Mouse (Mus musculus): ENCODE results near the gene Nthl1. TPM values are rescaled to one million over a fixed set of nuclear protein-coding genes. Genes with fewer than 3 reads are reported as not detected.

The Nthl1 gene
- polyA plus RNA-seq, 1 experiment from 2014 or later: 18.6 TPM

GRCm38 (mm10) chr17:24638840-24639239, 6.4 kb downstream of the Nthl1 start:
- DNase-seq: peak; percentile 84
- 57% methylated on average over 9 of the region's 9 CpGs for WGBS
- Histone ChIP-seq H3K9me3 (ENCODE audit: low read depth, low read length) (no peaks in the 10 kb centered on the region), H3K9ac (peak overlapping the region; percentile 9; the same call in 1 of the 2 replicates), H3K27ac (ENCODE audit: low read depth) (peak overlapping the region; percentile 89; the same call in 1 of the 2 replicates), H3K36me3 (ENCODE audit: insufficient read depth) (peaks cover 32% of the 10 kb centered on the region; the same call in 1 of the 2 replicates), H3K4me1 (ENCODE audit: insufficient read depth) (peaks cover 9% of the 10 kb centered on the region; the same call in 1 of the 2 replicates), H3K4me3 (ENCODE audit: low read depth, low read length) (no peak overlapping the region), H3K27me3 (ENCODE audit: insufficient read depth, low read length) (no peaks in the 10 kb centered on the region), H3K4me2 (no peak overlapping the region)
- no peak for TF ChIP-seq CTCF (IDR thresholded peaks at IDR 0.05; ENCODE audit: low read depth)
- peak; percentile 81 for ATAC-seq (ENCODE audit: insufficient read depth)

GRCm38 (mm10) chr17:24639571-24639988, 7.1 kb downstream of the Nthl1 start:
- Histone ChIP-seq H3K4me2 (no peak overlapping the region), H3K4me1 (ENCODE audit: insufficient read depth) (peaks cover 16% of the 10 kb centered on the region), H3K36me3 (ENCODE audit: insufficient read depth) (peaks cover 32% of the 10 kb centered on the region; the same call in 1 of the 2 replicates)

GRCm38 (mm10) chr17:24640119-24640518, 7.6 kb downstream of the Nthl1 start:
- no peak for ATAC-seq (ENCODE audit: insufficient read depth)
- WGBS: 86% methylated on average over 7 of the region's 7 CpGs

More at GRCm38 (mm10) chr17:24639571-24639988, 7.1 kb downstream of the Nthl1 start:
- peak; percentile 44; the same call in 1 of the 2 replicates for ATAC-seq (ENCODE audit: insufficient read depth)
- Histone ChIP-seq H3K9me3 (ENCODE audit: low read depth, low read length) (no peaks in the 10 kb centered on the region), H3K4me3 (ENCODE audit: low read depth, low read length) (no peak overlapping the region), H3K27me3 (ENCODE audit: insufficient read depth, low read length) (no peaks in the 10 kb centered on the region), H3K9ac (peak overlapping the region; percentile 9; the same call in 1 of the 2 replicates), H3K27ac (ENCODE audit: low read depth) (peak overlapping the region; percentile 89)
- no peak for TF ChIP-seq CTCF (IDR thresholded peaks at IDR 0.05; ENCODE audit: low read depth)
- DNase-seq: peak; percentile 34
- WGBS: 57% methylated on average over 5 of the region's 5 CpGs

GRCm38 (mm10) chr17:24640581-24640980, 8.1 kb downstream of the Nthl1 start:
- WGBS: 95% methylated on average over 15 of the region's 15 CpGs
- DNase-seq (no peak), ATAC-seq (ENCODE audit: insufficient read depth) (no peak)
- H3K27me3 ChIP-seq (ENCODE audit: insufficient read depth, low read length): no peaks in the 10 kb centered on the region
- no peak overlapping the region for H3K4me3 ChIP-seq (ENCODE audit: low read depth, low read length)
- no peak overlapping the region for H3K9ac ChIP-seq
- no peak overlapping the region for H3K4me2 ChIP-seq
- peaks cover 32% of the 10 kb centered on the region; the same call in 1 of the 2 replicates for H3K36me3 ChIP-seq (ENCODE audit: insufficient read depth)
- H3K27ac ChIP-seq (ENCODE audit: low read depth): peak overlapping the region; percentile 89; the same call in 1 of the 2 replicates
- H3K4me1 ChIP-seq (ENCODE audit: insufficient read depth): peaks cover 20% of the 10 kb centered on the region
- no peak for TF ChIP-seq CTCF (IDR thresholded peaks at IDR 0.05; ENCODE audit: low read depth)
- H3K9me3 ChIP-seq (ENCODE audit: low read depth, low read length): no peaks in the 10 kb centered on the region

More at GRCm38 (mm10) chr17:24640119-24640518, 7.6 kb downstream of the Nthl1 start:
- no peak for TF ChIP-seq CTCF (IDR thresholded peaks at IDR 0.05; ENCODE audit: low read depth)
- Histone ChIP-seq H3K4me2 (no peak overlapping the region), H3K27ac (ENCODE audit: low read depth) (peak overlapping the region; percentile 89; the same call in 1 of the 2 replicates), H3K27me3 (ENCODE audit: insufficient read depth, low read length) (no peaks in the 10 kb centered on the region), H3K9ac (no peak overlapping the region), H3K36me3 (ENCODE audit: insufficient read depth) (peaks cover 32% of the 10 kb centered on the region; the same call in 1 of the 2 replicates), H3K4me1 (ENCODE audit: insufficient read depth) (peaks cover 20% of the 10 kb centered on the region), H3K4me3 (ENCODE audit: low read depth, low read length) (no peak overlapping the region), H3K9me3 (ENCODE audit: low read depth, low read length) (no peaks in the 10 kb centered on the region)
- no peak for DNase-seq

GRCm38 (mm10) chr17:24641944-24642343, 9.5 kb downstream of the Nthl1 start:
- Histone ChIP-seq H3K4me3 (ENCODE audit: low read depth, low read length) (no peak overlapping the region), H3K27me3 (ENCODE audit: insufficient read depth, low read length) (no peaks in the 10 kb centered on the region), H3K27ac (ENCODE audit: low read depth) (no peak overlapping the region), H3K9ac (no peak overlapping the region), H3K36me3 (ENCODE audit: insufficient read depth) (peaks cover 35% of the 10 kb centered on the region; the same call in 1 of the 2 replicates), H3K9me3 (ENCODE audit: low read depth, low read length) (no peaks in the 10 kb centered on the region), H3K4me1 (ENCODE audit: insufficient read depth) (peaks cover 20% of the 10 kb centered on the region), H3K4me2 (no peak overlapping the region)
- 91% methylated on average over 14 of the region's 14 CpGs for WGBS
- no peak for ATAC-seq (ENCODE audit: insufficient read depth)
- DNase-seq: no peak
- TF ChIP-seq CTCF (IDR thresholded peaks at IDR 0.05; ENCODE audit: low read depth): no peak

GRCm38 (mm10) chr17:24642791-24643343, 10.4 kb downstream of the Nthl1 start:
- ATAC-seq (ENCODE audit: insufficient read depth) (no peak), DNase-seq (no peak)
- WGBS: 64% methylated on average over 6 of the region's 6 CpGs
- no peak for TF ChIP-seq CTCF (IDR thresholded peaks at IDR 0.05; ENCODE audit: low read depth)
- no peaks in the 10 kb centered on the region for H3K27me3 ChIP-seq (ENCODE audit: insufficient read depth, low read length)
- H3K27ac ChIP-seq (ENCODE audit: low read depth): no peak overlapping the region
- H3K36me3 ChIP-seq (ENCODE audit: insufficient read depth): peaks cover 35% of the 10 kb centered on the region; the same call in 1 of the 2 replicates
- H3K4me3 ChIP-seq (ENCODE audit: low read depth, low read length): no peak overlapping the region
- no peak overlapping the region for H3K9ac ChIP-seq
- H3K4me2 ChIP-seq: no peak overlapping the region
- H3K9me3 ChIP-seq (ENCODE audit: low read depth, low read length): no peaks in the 10 kb centered on the region
- peaks cover 20% of the 10 kb centered on the region for H3K4me1 ChIP-seq (ENCODE audit: insufficient read depth)

- H3K4me2 ChIP-seq: peak overlapping the region; percentile 38
- no peaks in the 10 kb centered on the region for H3K9me3 ChIP-seq (ENCODE audit: low read depth, low read length)
- peak overlapping the region; percentile 40 for H3K9ac ChIP-seq
- peaks cover 22% of the 10 kb centered on the region for H3K4me1 ChIP-seq (ENCODE audit: insufficient read depth)
- 28% methylated on average over 7 of the region's 7 CpGs for WGBS
- peak; percentile 47; the same call in 1 of the 2 replicates for ATAC-seq (ENCODE audit: insufficient read depth)
- no peak for TF ChIP-seq CTCF (IDR thresholded peaks at IDR 0.05; ENCODE audit: low read depth)
- H3K36me3 ChIP-seq (ENCODE audit: insufficient read depth): peaks cover 27% of the 10 kb centered on the region; the same call in 1 of the 2 replicates
- H3K27ac ChIP-seq (ENCODE audit: low read depth): peak overlapping the region; percentile 84
- DNase-seq: peak; percentile 56
- no peak overlapping the region; the same call in 1 of the 2 replicates for H3K4me3 ChIP-seq (ENCODE audit: low read depth, low read length)
- H3K27me3 ChIP-seq (ENCODE audit: insufficient read depth, low read length): no peaks in the 10 kb centered on the region
Measured at GRCm38 (mm10) chr17:24644030-24644715, 11.7 kb downstream of the Nthl1 start.
